Mouse (Mus musculus): ENCODE data around the gene Grin3a. TPM values are rescaled to one million over a fixed set of nuclear protein-coding genes. Genes with fewer than 3 reads are reported as not detected.

Grin3a gene
- polyA plus RNA-seq, 1 experiment from 2014 or later = 12.2 TPM

- no peak overlapping the region for H3K4me2 ChIP-seq (ENCODE audit: low read length)
- no peak overlapping the region for H3K9ac ChIP-seq (replicated peaks; ENCODE audit: low read depth, low read length)
- H3K36me3 ChIP-seq (ENCODE audit: control insufficient read depth, insufficient read depth) = no peaks in the 10 kb centered on the region
- H3K27ac ChIP-seq (ENCODE audit: low read length) = no peak overlapping the region
- H3K4me1 ChIP-seq (replicated peaks; ENCODE audit: control insufficient read depth, insufficient read depth, low read length) = peaks cover 5% of the 10 kb centered on the region; the same call in 1 of the 2 replicates
- H3K4me3 ChIP-seq (replicated peaks; ENCODE audit: low read length) = no peak overlapping the region
- 56% methylated on average over 12 of the region's 12 CpGs for WGBS
- H3K9me3 ChIP-seq (ENCODE audit: control insufficient read depth, low read length) = no peaks in the 10 kb centered on the region
- H3K27me3 ChIP-seq (replicated peaks; ENCODE audit: control insufficient read depth, insufficient read depth, low read length) = no peaks in the 10 kb centered on the region
- ATAC-seq = no peak
These were observed 153.9 kb downstream of the Grin3a start for GRCm38 (mm10) chr4:49691405-49692194.

GRCm38 (mm10) chr4:49688594-49689288, 156.8 kb downstream of the Grin3a start:
- ATAC-seq = peak; percentile 95
- 2% methylated on average over 9 of the region's 9 CpGs for WGBS
- Histone ChIP-seq H3K36me3 (ENCODE audit: control insufficient read depth, insufficient read depth) (no peaks in the 10 kb centered on the region), H3K27me3 (replicated peaks; ENCODE audit: control insufficient read depth, insufficient read depth, low read length) (no peaks in the 10 kb centered on the region), H3K4me3 (replicated peaks; ENCODE audit: low read length) (no peak overlapping the region), H3K9ac (replicated peaks; ENCODE audit: low read depth, low read length) (no peak overlapping the region), H3K9me3 (ENCODE audit: control insufficient read depth, low read length) (no peaks in the 10 kb centered on the region), H3K4me2 (ENCODE audit: low read length) (no peak overlapping the region), H3K27ac (ENCODE audit: low read length) (no peak overlapping the region), H3K4me1 (replicated peaks; ENCODE audit: control insufficient read depth, insufficient read depth, low read length) (peaks cover 5% of the 10 kb centered on the region; the same call in 1 of the 2 replicates)

DNA sequence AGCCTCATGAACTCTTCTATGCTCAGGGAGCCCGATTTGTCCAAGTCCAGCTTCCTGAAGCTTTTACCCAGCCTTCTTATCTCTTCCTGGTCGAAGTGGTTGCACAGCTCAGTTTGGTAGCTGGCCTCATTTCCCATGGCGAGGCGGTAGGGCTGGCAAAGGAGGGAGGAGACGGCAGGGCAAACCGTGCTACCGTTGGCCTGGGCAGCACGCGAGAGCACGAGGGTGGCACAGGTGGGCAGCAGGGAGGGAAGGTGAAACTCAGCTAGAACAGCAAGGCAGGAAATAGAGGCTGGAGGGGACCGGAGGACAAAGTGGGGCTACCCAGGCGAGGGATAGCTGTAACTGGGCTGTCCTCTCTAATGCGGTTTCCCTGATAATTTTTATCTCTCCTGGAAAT, 163.7 kb downstream of the Grin3a start, which contains the start of gene Ppp3r2:
Gene Ppp3r2, minus strand, starts transcription at position 213 of the 400 bp plus-strand sequence.
- H3K4me3 ChIP-seq (replicated peaks; ENCODE audit: low read length) = no peak within 1 kb of the TSS
- WGBS = 89% methylated on average over 13 of the region's 13 CpGs
- H3K9me3 ChIP-seq (ENCODE audit: control insufficient read depth, low read length) = no peaks in the 10 kb centered on the region
- H3K27ac ChIP-seq (ENCODE audit: low read length) = no peak within 1 kb of the TSS
- no peak within 1 kb of the TSS for H3K9ac ChIP-seq (replicated peaks; ENCODE audit: low read depth, low read length)
- ATAC-seq = no peak
- no peak within 1 kb of the TSS for H3K4me2 ChIP-seq (ENCODE audit: low read length)
- H3K4me1 ChIP-seq (replicated peaks; ENCODE audit: control insufficient read depth, insufficient read depth, low read length) = no peaks in the 10 kb centered on the region
- no peaks in the 10 kb centered on the region for H3K36me3 ChIP-seq (ENCODE audit: control insufficient read depth, insufficient read depth)
- no peaks in the 10 kb centered on the region for H3K27me3 ChIP-seq (replicated peaks; ENCODE audit: control insufficient read depth, insufficient read depth, low read length)

DNA sequence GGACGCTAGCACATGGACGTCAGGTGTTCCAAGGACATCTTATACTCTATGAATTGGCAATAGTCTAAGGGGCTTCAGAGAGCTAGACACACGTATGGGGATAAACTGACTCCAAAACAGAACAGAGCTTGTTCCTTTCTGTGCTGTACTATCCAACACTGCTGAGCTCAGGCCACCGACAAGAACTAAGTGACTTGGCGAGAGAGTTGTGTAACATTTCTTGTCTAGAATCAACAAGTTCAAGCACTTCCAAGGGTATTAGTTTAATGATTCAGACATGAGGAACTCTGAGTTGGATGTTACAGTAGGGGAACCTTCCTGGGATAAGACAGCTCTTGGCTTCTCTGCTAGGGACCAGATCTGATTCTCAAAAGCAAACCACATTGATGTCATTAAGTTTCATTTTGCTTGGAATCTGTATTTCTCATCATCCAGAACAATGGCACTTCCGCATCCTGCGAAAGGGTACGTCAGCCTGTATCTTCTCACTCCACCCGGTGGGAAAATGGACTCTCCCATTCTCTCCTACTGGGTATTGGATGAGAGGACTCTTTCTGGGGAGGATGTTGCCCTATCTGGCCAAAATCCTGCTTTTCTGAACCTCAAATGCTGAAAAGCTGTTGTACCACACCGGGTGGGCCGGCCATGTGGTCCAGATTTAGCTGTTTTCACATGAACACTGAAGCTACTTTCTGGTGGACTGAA, 165.2 kb downstream of the Grin3a start:
- Histone ChIP-seq H3K27me3 (replicated peaks; ENCODE audit: control insufficient read depth, insufficient read depth, low read length) (no peaks in the 10 kb centered on the region), H3K27ac (ENCODE audit: low read length) (no peak overlapping the region), H3K9me3 (ENCODE audit: control insufficient read depth, low read length) (no peaks in the 10 kb centered on the region), H3K4me1 (replicated peaks; ENCODE audit: control insufficient read depth, insufficient read depth, low read length) (no peaks in the 10 kb centered on the region), H3K36me3 (ENCODE audit: control insufficient read depth, insufficient read depth) (no peaks in the 10 kb centered on the region), H3K4me3 (replicated peaks; ENCODE audit: low read length) (no peak overlapping the region), H3K9ac (replicated peaks; ENCODE audit: low read depth, low read length) (no peak overlapping the region), H3K4me2 (ENCODE audit: low read length) (no peak overlapping the region)
- ATAC-seq = no peak
- 91% methylated on average over 11 of the region's 11 CpGs for WGBS

DNA sequence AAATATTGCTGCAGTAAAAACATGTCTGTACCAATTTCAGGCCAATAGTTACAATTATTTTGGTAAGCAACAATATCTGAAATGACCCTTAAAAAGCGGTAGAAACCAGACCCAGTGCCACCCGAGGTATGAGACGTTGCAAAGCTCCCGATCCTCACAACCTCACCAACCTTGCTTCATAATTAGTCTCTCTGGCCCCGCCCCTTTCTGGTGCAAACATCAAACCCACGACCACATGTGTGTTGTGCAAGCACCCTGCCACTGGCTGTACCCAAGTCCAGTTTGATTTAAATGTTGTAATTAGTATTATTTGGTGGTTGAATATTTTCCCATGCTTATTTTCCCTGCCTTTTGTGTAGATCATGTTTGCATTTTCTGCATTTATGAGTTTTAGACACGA, 168.8 kb downstream of the Grin3a start:
- Histone ChIP-seq H3K4me3 (replicated peaks; ENCODE audit: low read length) (no peak overlapping the region), H3K4me1 (replicated peaks; ENCODE audit: control insufficient read depth, insufficient read depth, low read length) (no peaks in the 10 kb centered on the region), H3K27ac (ENCODE audit: low read length) (no peak overlapping the region), H3K9ac (replicated peaks; ENCODE audit: low read depth, low read length) (no peak overlapping the region), H3K4me2 (ENCODE audit: low read length) (no peak overlapping the region), H3K9me3 (ENCODE audit: control insufficient read depth, low read length) (no peaks in the 10 kb centered on the region), H3K27me3 (replicated peaks; ENCODE audit: control insufficient read depth, insufficient read depth, low read length) (no peaks in the 10 kb centered on the region), H3K36me3 (ENCODE audit: control insufficient read depth, insufficient read depth) (no peaks in the 10 kb centered on the region)
- ATAC-seq = no peak
- WGBS = 67% methylated on average over 7 of the region's 7 CpGs

- ATAC-seq = no peak
These were observed 169.5 kb downstream of the Grin3a start for GRCm38 (mm10) chr4:49676071-49676470.

DNA sequence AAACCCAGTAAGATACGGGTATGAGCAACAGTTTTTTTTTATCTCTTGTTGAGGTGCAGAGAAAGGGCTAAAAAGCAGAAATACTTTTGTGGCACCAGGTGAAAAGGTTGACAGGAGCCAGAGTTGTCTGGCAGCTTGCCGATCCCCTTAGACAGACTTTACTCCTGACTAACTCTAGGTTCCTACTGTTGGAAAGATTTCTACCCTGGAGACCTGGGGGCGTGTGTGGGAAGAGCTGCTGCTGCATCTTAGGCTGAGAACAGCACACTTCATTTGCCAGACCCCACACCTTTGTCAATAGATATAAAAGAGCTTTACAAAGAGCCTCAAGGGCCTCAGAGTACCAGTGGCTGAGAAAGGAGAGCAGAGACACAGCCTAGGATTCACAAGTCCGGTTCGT, 180.7 kb downstream of the Grin3a start:
- H3K36me3 ChIP-seq (ENCODE audit: control insufficient read depth, insufficient read depth) = peaks cover 4% of the 10 kb centered on the region
- H3K9me3 ChIP-seq (ENCODE audit: control insufficient read depth, low read length) = no peaks in the 10 kb centered on the region
- no peaks in the 10 kb centered on the region for H3K4me1 ChIP-seq (replicated peaks; ENCODE audit: control insufficient read depth, insufficient read depth, low read length)
- 82% methylated on average over 5 of the region's 5 CpGs for WGBS
- H3K9ac ChIP-seq (replicated peaks; ENCODE audit: low read depth, low read length) = no peak overlapping the region
- no peak for ATAC-seq
- H3K4me3 ChIP-seq (replicated peaks; ENCODE audit: low read length) = no peak overlapping the region
- H3K27ac ChIP-seq (ENCODE audit: low read length) = no peak overlapping the region
- H3K27me3 ChIP-seq (replicated peaks; ENCODE audit: control insufficient read depth, insufficient read depth, low read length) = no peaks in the 10 kb centered on the region
- H3K4me2 ChIP-seq (ENCODE audit: low read length) = no peak overlapping the region

More at GRCm38 (mm10) chr4:49676071-49676470, 169.5 kb downstream of the Grin3a start:
- Histone ChIP-seq H3K4me2 (ENCODE audit: low read length) (no peak overlapping the region), H3K9me3 (ENCODE audit: control insufficient read depth, low read length) (no peaks in the 10 kb centered on the region), H3K4me1 (replicated peaks; ENCODE audit: control insufficient read depth, insufficient read depth, low read length) (no peaks in the 10 kb centered on the region), H3K36me3 (ENCODE audit: control insufficient read depth, insufficient read depth) (no peaks in the 10 kb centered on the region), H3K9ac (replicated peaks; ENCODE audit: low read depth, low read length) (no peak overlapping the region), H3K27ac (ENCODE audit: low read length) (no peak overlapping the region), H3K27me3 (replicated peaks; ENCODE audit: control insufficient read depth, insufficient read depth, low read length) (no peaks in the 10 kb centered on the region), H3K4me3 (replicated peaks; ENCODE audit: low read length) (no peak overlapping the region)
- 95% methylated on average over 6 of the region's 6 CpGs for WGBS

- WGBS = 93% methylated on average over 4 of the region's 4 CpGs
- no peak overlapping the region for H3K4me2 ChIP-seq (ENCODE audit: low read length)
- no peak overlapping the region for H3K4me3 ChIP-seq (replicated peaks; ENCODE audit: low read length)
- no peak for ATAC-seq
- H3K27ac ChIP-seq (ENCODE audit: low read length) = no peak overlapping the region
- H3K36me3 ChIP-seq (ENCODE audit: control insufficient read depth, insufficient read depth) = peaks cover 16% of the 10 kb centered on the region
- no peaks in the 10 kb centered on the region for H3K9me3 ChIP-seq (ENCODE audit: control insufficient read depth, low read length)
- H3K9ac ChIP-seq (replicated peaks; ENCODE audit: low read depth, low read length) = no peak overlapping the region
- no peaks in the 10 kb centered on the region; the same call in 1 of the 2 replicates for H3K4me1 ChIP-seq (replicated peaks; ENCODE audit: control insufficient read depth, insufficient read depth, low read length)
- no peaks in the 10 kb centered on the region for H3K27me3 ChIP-seq (replicated peaks; ENCODE audit: control insufficient read depth, insufficient read depth, low read length)
These were observed 183.3 kb downstream of the Grin3a start for GRCm38 (mm10) chr4:49662231-49662630.

DNA sequence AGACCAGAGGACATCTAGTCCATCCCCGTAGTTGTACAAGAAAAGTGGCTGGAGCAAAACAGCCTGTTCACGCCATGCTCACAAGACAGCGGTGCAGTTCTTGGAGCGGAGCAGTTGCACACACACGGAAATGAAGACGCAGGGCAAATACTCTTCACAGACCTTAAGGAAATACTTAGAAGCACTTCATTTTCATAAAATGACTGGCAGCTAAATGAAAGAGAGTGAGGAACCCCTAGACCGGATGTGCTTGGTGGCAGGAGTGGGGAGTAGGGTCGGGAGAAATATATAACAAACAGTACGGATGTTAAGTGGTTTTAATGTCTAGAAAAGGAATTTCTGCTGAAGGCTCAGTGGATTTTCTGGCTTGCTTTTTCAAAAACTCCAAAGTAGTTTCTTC, 183.9 kb downstream of the Grin3a start:
- no peak for ATAC-seq
- Histone ChIP-seq H3K27ac (ENCODE audit: low read length) (no peak overlapping the region), H3K9ac (replicated peaks; ENCODE audit: low read depth, low read length) (no peak overlapping the region), H3K4me3 (replicated peaks; ENCODE audit: low read length) (no peak overlapping the region), H3K36me3 (ENCODE audit: control insufficient read depth, insufficient read depth) (peaks cover 16% of the 10 kb centered on the region), H3K9me3 (ENCODE audit: control insufficient read depth, low read length) (no peaks in the 10 kb centered on the region), H3K27me3 (replicated peaks; ENCODE audit: control insufficient read depth, insufficient read depth, low read length) (no peaks in the 10 kb centered on the region), H3K4me1 (replicated peaks; ENCODE audit: control insufficient read depth, insufficient read depth, low read length) (no peaks in the 10 kb centered on the region; the same call in 1 of the 2 replicates), H3K4me2 (ENCODE audit: low read length) (no peak overlapping the region)
- 96% methylated on average over 9 of the region's 9 CpGs for WGBS
